Mouse (Mus musculus): ENCODE data around the gene Fam172a. TPM values are rescaled to one million over a fixed set of nuclear protein-coding genes. Genes with fewer than 3 reads are reported as not detected.
"Not testable (repeated sequence)": the region's sequence is repeated elsewhere in the genome, so short reads cannot be mapped to it uniquely, and the experiment has no call there.

The Fam172a gene
- total RNA-seq (2021): 10 to 100 TPM; 39.8 to 41.6 TPM
- long read RNA-seq, experiment 1, transcript Fam172a-202 (9 exons, 2,242 nt): minor isoform, 5 of 48 reads
- long read RNA-seq, experiment 1, transcript Fam172a-201 (10 exons, 3,892 nt): major isoform, 17 of 48 reads
- long read RNA-seq, experiment 1, partial matches to known transcripts: 7 of 48 reads
- long read RNA-seq, experiment 1, other reads (novel, unspliced or antisense): 17 of 48 reads
- long read RNA-seq, experiment 2, transcript Fam172a-201 (10 exons, 3,892 nt): major isoform, 8 of 33 reads
- long read RNA-seq, experiment 2, partial matches to known transcripts: 10 of 33 reads
- long read RNA-seq, experiment 2, other reads (novel, unspliced or antisense): 12 of 33 reads

DNA sequence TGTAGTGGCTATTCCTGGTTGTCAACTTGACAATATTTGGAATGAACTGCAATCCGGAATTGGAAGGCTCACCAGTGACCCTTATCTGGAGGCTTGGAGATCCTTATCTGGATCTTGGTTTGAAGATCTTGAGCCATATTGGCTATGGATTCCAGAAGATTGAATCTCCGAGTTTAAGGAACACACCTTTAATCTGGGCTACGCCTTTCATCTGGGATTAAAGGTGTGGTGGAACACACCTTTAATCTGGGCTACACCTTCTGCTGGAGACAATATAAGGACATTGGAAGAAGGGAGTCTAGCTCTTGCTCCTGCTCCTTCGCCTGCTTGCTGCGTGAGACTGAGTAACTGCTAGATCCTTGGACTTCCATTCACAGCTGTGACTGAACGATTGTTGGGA, at the start of gene Fam172a:
TSS of gene Fam172a (plus strand) at position 301 of the 400 bp plus-strand sequence.
- DNase-seq (ENCODE audit: low spot score in 2 of 2): not testable (repeated sequence)

DNA sequence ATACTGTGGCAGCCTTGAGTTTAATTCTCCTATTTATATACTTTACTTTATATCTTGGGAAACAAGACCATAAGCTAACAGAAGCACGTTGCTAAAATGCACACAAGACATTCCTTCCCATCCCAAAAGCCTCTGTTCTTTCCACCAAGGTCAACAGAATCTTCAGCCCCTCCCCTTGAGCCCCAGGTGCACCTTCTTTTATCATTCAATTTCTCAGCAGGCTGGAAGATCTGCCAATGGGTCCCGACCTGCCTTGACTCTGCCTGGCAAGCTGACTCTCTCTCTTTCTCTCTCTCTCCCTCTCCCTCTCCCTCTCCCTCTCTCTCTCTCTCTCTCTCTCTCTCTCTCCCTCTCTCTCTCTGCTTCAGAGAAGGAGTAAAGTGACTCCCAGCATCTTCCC, 13.2 kb upstream of the Fam172a start:
- DNase-seq (ENCODE audit: low spot score in 2 of 2): no peak

DNA sequence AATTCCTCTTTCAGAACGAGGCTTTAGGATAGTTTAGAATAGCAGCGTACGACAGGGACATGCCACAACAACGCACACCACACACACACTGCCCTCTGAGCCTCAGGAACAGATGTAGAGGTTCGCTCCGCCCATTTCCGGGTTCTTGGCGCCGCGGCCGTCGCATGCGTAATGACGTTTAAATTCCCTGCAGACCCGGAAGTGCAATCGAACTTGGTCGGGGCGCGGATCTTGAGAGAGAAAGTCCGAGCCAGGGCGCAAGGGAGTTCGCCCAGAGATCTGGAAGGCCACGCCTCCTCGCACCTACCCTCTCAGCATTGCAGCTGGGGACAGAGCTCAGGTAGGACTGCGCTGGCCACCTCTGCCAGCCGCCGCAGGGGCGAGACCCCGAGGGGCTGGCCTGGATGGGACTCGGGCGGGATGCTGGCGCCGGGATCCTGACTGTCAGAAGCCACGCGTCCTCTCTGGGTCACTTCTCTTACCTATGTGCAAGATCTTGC, 6.7 kb downstream of the Fam172a start:
- DNase-seq (ENCODE audit: low spot score in 2 of 2): peak; percentile 91 to 94

DNA sequence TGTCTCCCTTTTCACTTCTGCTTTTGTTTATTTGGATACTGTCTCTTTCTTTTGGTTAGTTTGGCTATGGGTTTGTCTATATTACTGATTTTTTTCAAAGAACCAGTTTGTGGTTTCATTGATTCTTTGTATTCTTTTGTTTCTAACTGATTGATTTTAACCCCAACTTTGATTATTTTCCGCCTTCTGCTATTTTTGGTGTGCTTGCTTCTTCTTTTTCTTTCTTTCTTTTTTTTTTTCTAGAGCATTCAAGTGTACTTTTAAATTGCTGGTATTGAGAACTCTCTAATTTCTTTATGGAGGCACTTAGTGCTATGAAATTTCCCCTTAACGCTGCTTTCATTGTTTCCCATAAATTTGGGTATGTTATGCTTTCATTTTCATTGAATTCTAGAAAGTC, 15.7 kb downstream of the Fam172a start:
- DNase-seq (ENCODE audit: low spot score in 2 of 2): no peak

DNA sequence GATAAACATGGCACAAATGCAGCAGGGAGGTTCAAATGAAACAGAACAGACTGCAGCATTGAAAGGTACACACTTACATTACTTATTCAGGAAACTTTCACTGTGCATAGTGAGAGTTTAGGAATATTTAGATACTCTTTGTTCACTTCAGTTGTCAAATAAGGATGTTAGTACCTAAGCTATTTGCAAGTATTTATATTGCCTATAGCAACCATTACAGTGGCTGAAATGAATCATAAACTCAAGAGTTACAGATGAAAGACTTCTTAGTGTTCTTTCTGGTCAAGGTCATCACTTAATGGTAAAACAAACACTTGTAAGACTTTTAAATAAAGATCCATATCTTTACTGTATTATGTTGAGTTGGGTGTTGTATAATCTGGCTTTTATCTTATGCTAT, 41.0 kb downstream of the Fam172a start:
- no peak for DNase-seq (ENCODE audit: low spot score in 2 of 2)

DNA sequence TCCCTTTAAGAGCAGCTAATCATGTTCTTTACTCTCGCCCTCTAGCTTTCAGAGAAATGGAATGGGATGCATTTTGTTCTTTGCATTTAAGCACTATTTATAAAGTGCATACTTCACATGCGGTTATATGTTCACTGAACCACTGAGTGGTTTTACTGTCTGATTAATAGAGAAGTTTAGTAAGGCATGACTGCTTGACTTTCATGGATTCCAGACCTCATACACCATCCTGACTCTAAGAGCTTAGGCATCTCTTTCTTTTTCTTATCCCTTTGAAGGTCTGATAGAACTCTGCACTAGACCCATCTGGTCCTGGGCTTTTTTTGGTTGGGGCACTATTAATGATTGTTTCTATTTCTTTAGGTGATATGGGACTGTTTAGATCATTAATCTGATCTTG, 75.8 kb downstream of the Fam172a start:
- DNase-seq (ENCODE audit: low spot score in 2 of 2): no peak

DNA sequence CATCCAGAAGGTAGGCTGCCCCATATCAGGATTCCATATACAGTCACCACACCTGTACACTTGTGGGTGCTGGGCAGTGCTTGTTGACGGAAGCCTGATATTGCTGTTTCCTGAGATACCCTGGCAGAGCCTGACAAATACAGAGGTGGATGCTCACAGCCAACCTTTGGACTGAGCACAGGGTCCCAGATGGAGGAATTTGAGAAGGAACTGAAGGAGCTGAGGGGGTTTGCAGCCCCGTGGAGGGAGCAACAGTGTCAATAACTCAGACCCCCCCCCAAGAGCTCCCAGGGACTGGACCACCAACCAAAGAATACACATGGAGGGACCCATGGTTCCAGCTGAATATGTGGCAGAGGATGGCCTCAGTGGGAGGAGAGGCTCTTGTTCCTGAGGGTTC, 105.5 kb downstream of the Fam172a start:
- DNase-seq (ENCODE audit: low spot score in 2 of 2): not testable (repeated sequence)

DNA sequence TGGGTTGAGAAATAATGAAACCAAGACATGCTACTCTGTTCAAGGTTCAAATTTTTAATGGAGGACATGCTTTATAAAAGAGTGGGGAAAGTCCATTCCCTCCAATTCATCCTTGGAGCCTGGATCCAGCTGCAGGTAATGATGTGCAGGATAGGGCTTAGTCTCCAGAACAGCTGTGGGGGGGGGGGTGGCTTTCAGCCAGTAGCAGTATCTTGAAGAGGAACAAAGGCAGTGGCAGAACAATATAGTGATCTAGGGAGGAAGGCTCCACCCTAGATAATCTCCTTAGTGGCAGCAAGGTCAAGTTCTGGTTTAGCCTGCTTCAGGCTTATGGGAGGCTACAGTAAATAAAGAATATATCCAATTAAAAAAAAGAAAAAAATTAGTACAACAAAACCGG, 108.6 kb downstream of the Fam172a start:
- DNase-seq (ENCODE audit: low spot score in 2 of 2): no peak

DNA sequence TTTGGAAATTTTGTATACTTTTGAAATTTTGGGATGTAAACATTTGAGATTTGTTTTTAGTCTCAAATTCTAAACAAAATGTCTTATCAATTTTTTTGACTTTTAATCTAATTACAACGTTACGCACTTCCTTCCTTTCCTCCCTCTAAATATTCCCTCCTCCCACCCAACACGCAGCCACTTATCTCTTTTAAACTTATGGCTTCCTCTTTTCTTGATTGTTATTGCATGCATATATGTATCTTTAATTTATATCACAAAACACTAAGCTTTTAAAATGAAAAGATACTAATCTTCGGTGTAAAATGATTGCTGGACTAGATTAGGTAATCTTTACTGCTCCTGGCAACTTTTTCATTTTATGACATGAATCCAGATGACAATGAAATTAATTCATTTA, 124.3 kb downstream of the Fam172a start:
- DNase-seq (ENCODE audit: low spot score in 2 of 2): no peak

DNA sequence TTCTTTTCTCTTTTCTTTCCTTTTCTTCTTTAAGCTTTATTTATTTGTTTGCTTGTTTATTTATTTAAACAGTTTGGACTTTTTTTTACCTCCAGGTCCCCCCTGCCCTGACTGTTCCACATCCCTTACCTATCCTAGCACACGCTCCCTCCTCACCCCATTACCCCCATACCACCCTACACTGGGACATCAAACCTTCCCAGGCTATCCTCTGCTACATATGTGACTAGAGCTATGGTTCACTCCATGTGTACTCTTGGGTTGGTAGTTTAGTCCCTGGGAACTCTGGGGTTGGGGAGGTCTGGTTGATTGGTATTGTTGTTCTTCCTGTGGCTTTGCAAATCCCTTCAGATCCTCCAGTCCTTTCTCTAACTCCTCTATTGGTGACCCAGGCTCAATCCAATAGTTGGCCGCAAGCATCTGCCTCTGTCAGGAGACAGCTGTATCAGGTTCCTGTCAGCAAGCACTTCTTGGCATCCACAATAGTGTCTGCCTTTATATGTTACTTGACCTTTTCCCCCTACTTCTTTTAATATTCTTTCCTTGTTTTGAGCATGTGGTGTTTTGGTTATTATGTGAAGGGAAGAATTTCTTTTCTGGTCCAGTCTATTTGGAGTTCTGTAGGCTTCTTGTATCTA, 141.3 kb downstream of the Fam172a start:
- DNase-seq (ENCODE audit: low spot score in 2 of 2): no peak

DNA sequence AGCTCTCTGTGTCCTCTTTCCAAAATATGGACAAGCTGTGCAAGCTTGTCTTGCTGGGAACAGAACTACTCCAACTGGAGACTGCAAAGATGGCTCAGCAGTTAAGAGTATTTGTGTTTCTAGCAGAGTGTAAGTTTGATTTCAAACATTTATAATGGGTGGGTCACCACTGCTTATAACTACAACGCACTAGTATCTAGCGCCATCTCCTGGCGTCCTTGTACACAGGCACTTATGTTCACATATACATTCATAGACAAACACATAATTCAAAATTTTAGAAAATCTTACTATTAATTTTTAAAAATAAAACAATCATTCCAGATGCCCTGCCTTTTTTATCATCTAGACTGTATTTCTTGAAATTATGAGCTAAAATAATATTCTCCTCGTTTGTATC, 147.0 kb downstream of the Fam172a start:
- no peak for DNase-seq (ENCODE audit: low spot score in 2 of 2)

DNA sequence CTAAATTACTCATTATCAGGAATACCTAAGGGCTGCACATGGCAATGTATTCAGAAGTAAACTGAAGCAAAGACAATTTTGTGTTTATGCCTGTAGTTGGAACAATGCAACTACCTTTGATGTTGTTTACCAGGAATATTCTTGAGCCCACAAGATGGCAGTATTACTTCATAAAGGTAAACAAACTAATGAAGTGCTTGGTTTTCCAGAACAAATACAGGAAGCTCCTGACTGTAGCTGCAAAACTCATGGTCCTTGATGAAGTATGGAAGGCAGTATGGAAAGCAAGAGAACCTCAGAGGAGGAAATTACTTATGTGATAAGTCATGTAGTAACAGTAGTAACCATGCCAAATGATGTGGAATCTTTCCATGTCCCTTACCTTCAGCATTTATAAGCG, 163.0 kb downstream of the Fam172a start:
- no peak for DNase-seq (ENCODE audit: low spot score in 2 of 2)

DNA sequence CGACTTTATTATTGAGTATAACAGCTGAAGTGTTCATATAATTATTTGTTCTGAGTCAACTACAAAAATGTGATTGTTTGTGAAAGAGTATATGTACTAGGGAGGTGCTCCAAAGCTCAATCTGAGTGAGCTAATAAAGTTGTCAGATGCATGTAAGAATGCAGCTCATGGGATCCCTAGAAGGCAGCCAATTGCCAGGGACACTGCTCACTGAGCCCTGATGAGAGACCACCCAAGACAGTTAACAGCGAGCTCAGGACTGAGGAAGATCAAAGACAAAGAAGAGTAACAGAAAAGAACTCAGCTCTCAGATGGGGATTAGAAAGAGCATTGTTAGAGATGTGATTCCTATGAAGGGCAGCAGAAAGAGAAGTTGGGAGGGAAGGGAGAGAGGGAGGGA, 166.5 kb downstream of the Fam172a start:
- DNase-seq (ENCODE audit: low spot score in 2 of 2): no peak

DNA sequence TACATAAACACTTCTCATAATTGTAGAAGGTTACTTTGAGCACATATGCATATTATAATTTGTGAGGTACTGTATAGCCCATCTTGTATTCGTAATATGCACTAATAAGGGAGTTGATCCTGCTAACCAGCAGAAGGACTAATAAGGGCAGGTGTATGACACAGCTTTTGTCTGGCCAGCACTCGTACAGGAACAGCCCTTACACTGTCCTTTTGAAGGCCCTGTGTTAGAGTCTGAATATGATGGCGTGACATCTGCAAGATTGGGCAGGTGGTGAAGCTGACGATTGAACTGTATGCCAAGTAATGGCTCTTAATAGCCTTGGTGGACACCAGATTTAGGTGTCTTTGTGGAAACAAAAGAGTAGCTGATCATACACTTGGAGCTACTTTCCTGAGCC, 176.3 kb downstream of the Fam172a start:
- no peak for DNase-seq (ENCODE audit: low spot score in 2 of 2)

DNA sequence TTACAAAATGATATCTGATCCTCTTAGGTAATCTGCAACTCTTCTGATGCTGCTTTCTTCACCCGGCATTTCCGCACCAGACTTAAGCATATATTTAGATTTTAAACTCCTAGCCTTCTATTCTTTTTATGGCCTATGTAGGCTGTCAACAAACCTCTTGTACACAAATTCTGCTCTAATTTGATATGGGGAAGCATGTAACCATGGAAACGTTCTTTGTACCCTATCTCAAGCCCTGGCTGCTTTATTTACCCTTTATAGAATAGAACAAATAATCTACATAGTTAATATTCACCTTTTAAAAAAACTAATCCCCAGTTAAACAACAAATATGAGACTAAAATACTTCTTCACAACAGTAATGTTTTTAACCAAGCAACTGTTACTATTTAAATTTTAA, 176.7 kb downstream of the Fam172a start:
- no peak for DNase-seq (ENCODE audit: low spot score in 2 of 2)

DNA sequence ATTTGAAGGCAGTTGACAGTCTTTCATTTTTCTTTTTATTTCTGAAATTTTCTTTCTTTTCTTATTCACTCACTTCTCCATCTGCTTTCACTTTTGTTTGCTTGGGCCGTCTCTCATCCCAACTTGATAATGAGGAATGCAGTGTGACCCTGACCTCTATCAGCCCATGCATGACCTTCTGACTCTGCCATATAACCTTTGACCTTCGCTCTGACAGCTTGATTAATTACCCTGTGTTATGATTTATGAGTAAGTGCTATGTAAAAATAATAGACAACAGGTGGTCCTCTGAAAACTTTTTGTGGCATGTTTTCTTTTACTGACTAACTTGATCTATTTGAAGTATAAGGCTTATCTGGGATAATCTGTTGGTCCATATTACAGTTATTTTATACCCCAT, 195.8 kb downstream of the Fam172a start:
- DNase-seq (ENCODE audit: low spot score in 2 of 2): no peak

DNA sequence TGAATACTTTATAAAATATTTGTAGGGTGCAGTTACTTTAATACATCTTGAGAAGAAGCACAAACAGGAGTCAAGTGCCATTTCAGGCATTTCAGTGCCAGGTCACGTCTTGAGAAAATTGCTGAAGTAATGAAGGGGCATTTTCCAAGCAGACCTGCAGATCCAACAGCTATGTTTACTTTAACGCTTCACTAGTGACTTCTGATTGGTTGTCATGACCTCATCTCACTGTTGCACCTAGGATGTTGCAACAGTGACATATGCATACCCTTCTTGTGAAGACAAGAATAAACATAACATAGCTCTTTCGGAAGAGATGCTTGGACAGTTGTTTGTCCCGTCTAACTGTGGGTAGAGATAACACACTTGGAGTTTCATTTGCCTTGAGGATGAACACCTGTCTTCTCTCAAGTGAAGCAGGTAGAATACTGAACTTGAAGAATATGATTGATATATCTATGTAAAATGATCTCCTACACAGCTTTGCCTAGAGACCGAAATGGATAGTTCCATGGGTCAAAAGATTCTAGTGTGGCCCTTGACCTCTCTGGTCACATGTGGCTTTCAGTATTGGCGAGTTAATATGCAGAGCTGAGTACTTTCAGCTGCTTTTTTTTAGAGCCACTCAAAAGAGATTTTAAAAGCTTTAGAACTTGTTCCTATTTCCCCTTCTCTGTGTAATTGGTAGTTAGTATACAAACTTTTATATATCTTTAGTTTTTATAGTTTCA, 196.4 kb downstream of the Fam172a start:
- DNase-seq (ENCODE audit: low spot score in 2 of 2): no peak

DNA sequence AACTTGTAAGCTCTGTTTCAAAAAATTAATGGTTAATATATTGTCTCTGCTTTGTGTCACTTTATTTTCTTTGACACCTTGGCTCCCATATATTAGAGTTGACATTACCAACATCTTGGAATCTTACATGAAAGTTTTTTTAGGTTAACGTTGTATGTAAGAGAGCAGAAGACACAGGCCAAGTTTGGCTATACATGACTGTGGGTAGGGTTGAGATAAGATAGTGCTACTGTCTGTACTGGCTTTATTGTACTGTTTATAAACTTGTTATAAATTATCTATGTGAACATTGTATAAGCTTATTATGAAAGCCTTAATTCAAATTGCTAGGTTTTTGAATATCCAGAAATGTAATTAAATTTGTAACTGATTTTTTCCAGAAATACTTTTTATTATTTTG, 197.9 kb downstream of the Fam172a start:
- DNase-seq (ENCODE audit: low spot score in 2 of 2): no peak

DNA sequence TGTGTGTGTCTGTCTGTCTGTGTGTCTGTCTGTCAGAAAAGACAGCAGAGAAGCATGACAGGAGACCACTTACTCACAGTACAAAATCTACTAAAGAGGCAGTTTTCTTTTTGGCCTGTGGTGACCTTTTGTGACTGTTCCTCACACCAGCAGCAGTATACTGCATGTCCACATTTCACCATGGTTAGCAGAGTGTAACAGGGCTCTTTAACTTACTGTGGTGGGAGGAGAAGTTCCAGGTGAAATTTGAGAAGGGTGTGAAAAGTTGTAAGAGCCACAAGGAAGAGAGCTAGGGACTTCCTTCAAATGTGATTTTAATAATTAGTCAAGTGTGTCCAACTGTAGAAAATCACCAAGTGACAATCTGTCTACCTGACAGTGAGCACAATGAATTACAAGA, 199.0 kb downstream of the Fam172a start:
- no peak for DNase-seq (ENCODE audit: low spot score in 2 of 2)

DNA sequence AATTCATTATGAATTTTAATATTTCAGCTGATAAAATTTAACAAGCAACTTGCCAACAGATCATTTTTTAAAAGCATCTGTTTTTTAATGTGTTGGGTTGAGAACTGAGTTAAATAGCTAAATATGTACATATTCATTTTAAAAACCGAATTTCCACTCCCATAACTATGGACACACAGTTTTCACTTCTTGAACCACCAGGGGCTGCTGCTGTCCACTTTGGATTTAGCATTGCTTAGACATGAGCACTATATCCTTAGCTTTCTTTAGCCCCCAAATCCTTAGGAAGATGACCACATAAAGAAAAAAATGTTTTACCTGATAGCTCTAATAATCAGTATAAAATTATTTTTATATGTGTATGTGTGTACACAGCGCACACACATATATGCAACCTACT, 207.4 kb downstream of the Fam172a start:
- no peak for DNase-seq (ENCODE audit: low spot score in 2 of 2)

DNA sequence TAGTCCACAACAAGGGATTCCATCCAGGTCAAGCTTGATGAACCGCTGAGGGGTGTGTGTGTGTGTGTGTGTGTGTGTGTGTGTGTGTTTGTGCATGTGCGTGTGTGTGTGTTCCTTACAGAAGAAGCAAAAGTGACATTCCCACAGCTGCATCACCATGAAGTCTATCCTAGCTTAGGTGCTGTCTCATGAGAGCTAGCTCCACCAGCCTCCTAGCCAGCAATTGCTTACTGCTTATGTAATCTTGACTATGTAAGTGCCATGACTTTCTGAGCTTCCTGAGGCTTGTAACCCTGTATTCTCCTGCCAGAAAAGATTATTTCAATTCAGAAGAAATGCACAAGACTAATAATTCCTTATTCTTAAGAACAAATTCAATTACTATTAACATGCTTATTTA, 221.0 kb downstream of the Fam172a start:
- DNase-seq (ENCODE audit: low spot score in 2 of 2): no peak

DNA sequence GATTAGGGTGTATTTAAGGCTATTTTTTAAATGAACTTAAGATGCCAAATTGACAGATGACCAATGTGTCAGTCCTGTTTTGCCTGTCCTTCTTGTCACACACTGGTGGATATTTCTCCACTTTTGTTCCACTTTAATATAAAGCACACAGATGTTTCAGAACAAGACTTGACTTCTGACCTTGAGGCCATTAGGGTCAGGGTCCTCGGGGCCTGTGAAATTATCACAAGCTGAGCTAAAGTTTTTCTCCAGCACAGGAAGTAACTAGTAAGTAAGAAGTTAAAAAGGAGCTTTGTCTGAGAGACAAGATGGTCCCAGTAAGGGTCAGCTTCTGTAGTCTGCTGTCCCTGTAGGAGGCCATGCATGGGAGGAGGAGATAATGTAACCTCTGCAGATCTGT, 255.8 kb downstream of the Fam172a start:
- DNase-seq (ENCODE audit: low spot score in 2 of 2): no peak
